Mouse (Mus musculus): Measurements from ENCODE around the gene Mtx1. TPM values are rescaled to one million over a fixed set of nuclear protein-coding genes. Genes with fewer than 3 reads are reported as not detected.
A peak's percentile ranks its signal among the peaks of the same experiment; 100 is the strongest.

The Mtx1 gene
- total RNA-seq, 4 experiments from 2014 or later: 56.4 to 63.5 (median 59.5) TPM

Small RNAs within 50 kb of the gene (microRNA-seq; reads per million reads assigned to microRNA genes)
- 36.4 reads per million, percentile 45 among the genes with 10 or more reads in this experiment for gene Mir92b

Other genes starting within 250 kb of the Mtx1 start
- gene Rusc1, start 133.8 kb downstream of the Mtx1 start, total RNA-seq (2022): 10 to 100 TPM; 24.4 to 29.1 (median 28.5) TPM
- gene Gm43738, start 126.0 kb downstream of the Mtx1 start, total RNA-seq (2022): not detected
- gene Fdps, start 125.1 kb downstream of the Mtx1 start, total RNA-seq (2022): 10 to 100 TPM; 20.8 to 23.2 (median 22.3) TPM
- not detected for gene Pklr, start 90.9 kb downstream of the Mtx1 start, total RNA-seq (2022)
- under 1 TPM in 3 of 4 experiments, not detected in 1; 0.12 to 0.75 (median 0.72) TPM for gene Hcn3, start 66.9 kb downstream of the Mtx1 start, total RNA-seq (2022)
- gene Clk2, start 62.3 kb downstream of the Mtx1 start, total RNA-seq (2022): 10 to 100 TPM; 14.6 to 19.3 (median 17.2) TPM
- gene Scamp3, start 49.6 kb downstream of the Mtx1 start, total RNA-seq (2022): 10 to 100 TPM; 49.4 to 57.8 (median 53.3) TPM
- 1 to 10 TPM; 2.6 to 4.8 (median 4.3) TPM for gene Fam189b, start 43.9 kb downstream of the Mtx1 start, total RNA-seq (2022)
- 10 to 100 TPM; 17.0 to 19.8 (median 17.9) TPM for gene Gba, start 24.2 kb downstream of the Mtx1 start, total RNA-seq (2022)
- 1 to 10 TPM; 3.2 to 9.8 (median 4.0) TPM for gene Thbs3, start 11.9 kb downstream of the Mtx1 start, total RNA-seq (2022)
- gene Muc1, start 2.0 kb upstream of the Mtx1 start, total RNA-seq (2022): under 1 TPM in 3 of 4 experiments, not detected in 1; 0.13 to 0.63 (median 0.49) TPM
- gene Krtcap2, start 18.9 kb upstream of the Mtx1 start, total RNA-seq (2022): 100 to 1,000 TPM in 1 of 4 experiments, 10 to 100 TPM in 3; 87.0 to 108 (median 89.4) TPM
- under 1 TPM; 0.34 to 0.87 (median 0.83) TPM for gene Trim46, start 19.2 kb upstream of the Mtx1 start, total RNA-seq (2022)
- 10 to 100 TPM; 49.1 to 65.7 (median 53.6) TPM for gene Dpm3, start 32.3 kb upstream of the Mtx1 start, total RNA-seq (2022)
- gene Slc50a1, start 43.5 kb upstream of the Mtx1 start, total RNA-seq (2022): 10 to 100 TPM; 16.6 to 27.0 (median 21.0) TPM
- 10 to 100 TPM; 28.2 to 36.1 (median 32.6) TPM for gene Efna1, start 54.1 kb upstream of the Mtx1 start, total RNA-seq (2022)
- under 1 TPM in 1 of 4 experiments, not detected in 3; 0.11 TPM for gene Efna3, start 95.9 kb upstream of the Mtx1 start, total RNA-seq (2022)
- under 1 TPM in 3 of 4 experiments, not detected in 1; 0.19 to 0.34 (median 0.27) TPM for gene Efna4, start 110.9 kb upstream of the Mtx1 start, total RNA-seq (2022)
- gene Adam15, start 122.9 kb upstream of the Mtx1 start, total RNA-seq (2022): 10 to 100 TPM; 43.3 to 52.5 (median 48.6) TPM
- not detected for gene Dcst2, start 134.9 kb upstream of the Mtx1 start, total RNA-seq (2022)
- gene Dcst1, start 138.2 kb upstream of the Mtx1 start, total RNA-seq (2022): not detected
- gene Zbtb7b, start 167.7 kb upstream of the Mtx1 start, total RNA-seq (2022): 10 to 100 TPM; 19.6 to 23.2 (median 22.9) TPM
- gene Lenep, start 175.7 kb upstream of the Mtx1 start, total RNA-seq (2022): 1 to 10 TPM in 2 of 4 experiments, under 1 TPM in 1, not detected in 1; 0.75 to 1.5 (median 1.2) TPM
- gene Flad1, start 184.8 kb upstream of the Mtx1 start, total RNA-seq (2022): 10 to 100 TPM; 55.5 to 71.8 (median 67.9) TPM
- 1 to 10 TPM; 3.8 to 5.4 (median 4.2) TPM for gene Cks1b, start 191.3 kb upstream of the Mtx1 start, total RNA-seq (2022)
- gene Shc1, start 191.4 kb upstream of the Mtx1 start, total RNA-seq (2022): 10 to 100 TPM; 33.3 to 37.7 (median 36.5) TPM
- 10 to 100 TPM; 13.3 to 17.9 (median 14.9) TPM for gene Pygo2, start 203.1 kb upstream of the Mtx1 start, total RNA-seq (2022)
- 10 to 100 TPM; 67.8 to 74.7 (median 71.2) TPM for gene Pbxip1, start 209.6 kb upstream of the Mtx1 start, total RNA-seq (2022)
- gene Pmvk, start 227.5 kb upstream of the Mtx1 start, total RNA-seq (2022): 1 to 10 TPM; 5.5 to 8.6 (median 7.5) TPM

Measured in heart, adult 8-10 months (tissue).